Mouse (Mus musculus) heart, adult 2 months (tissue): Measurements from ENCODE around the gene B4gat1. TPM values are rescaled to one million over a fixed set of nuclear protein-coding genes. Genes with fewer than 3 reads are reported as not detected.
"Not testable (repeated sequence)": the region's sequence is repeated elsewhere in the genome, so short reads cannot be mapped to it uniquely, and the experiment has no call there.

ENCODE experiments used
- DNase-seq, 2 experiments: peaks; one replicate each; pipeline ENCODE4 v3.0.0; 2021
- H3K27ac ChIP-seq: fragments of 200-600 bp; 2 replicates; pipeline ENCODE4 v1.8.1; 2022
- H3K27me3 ChIP-seq: fragments of 200-500 bp; 2 replicates; pipeline ENCODE4 v1.6.1; 2012; ENCODE audit warnings: mild to moderate bottlenecking, low read length, inconsistent platforms, mixed read lengths; ENCODE audit not compliant: control insufficient read depth, insufficient read depth
- H3K36me3 ChIP-seq: fragments of 200-500 bp; 2 replicates; pipeline ENCODE4 v1.6.1; 2012; ENCODE audit warnings: low read length, inconsistent platforms; ENCODE audit not compliant: control insufficient read depth, insufficient read depth
- H3K4me1 ChIP-seq: fragments of 200-500 bp; 2 replicates; pipeline ENCODE4 v1.6.1; 2011; ENCODE audit warnings: low read length; ENCODE audit not compliant: control insufficient read depth, insufficient read depth
- H3K4me3 ChIP-seq: fragments of 200-600 bp; 2 replicates; pipeline ENCODE4 v1.8.1; 2022
- H3K79me2 ChIP-seq: fragments of 200-500 bp; replicated peaks from 2 replicates; pipeline ENCODE4 v1.6.1; 2012; ENCODE audit warnings: mild to moderate bottlenecking, inconsistent platforms, low read length, moderate library complexity, mixed read lengths; ENCODE audit not compliant: control insufficient read depth, insufficient read depth
- H3K9ac ChIP-seq: fragments of 200-500 bp; 2 replicates; pipeline ENCODE4 v1.6.1; 2012; ENCODE audit warnings: low read depth, mild to moderate bottlenecking, control low read depth, inconsistent platforms, low read length, mixed read lengths
- CTCF ChIP-seq: fragments of 200-600 bp; IDR thresholded peaks from 2 replicates; pipeline ENCODE4 v1.8.1; 2022; ENCODE audit warnings: antibody characterized with exemption, mild to moderate bottlenecking, moderate library complexity
- EP300 ChIP-seq: fragments of 200-500 bp; IDR thresholded peaks from 2 replicates; pipeline ENCODE4 v1.6.1; 2011; ENCODE audit warnings: low read depth, low read length, control low read depth; ENCODE audit not compliant: insufficient read depth
- POLR2A ChIP-seq: fragments of 200-500 bp; IDR thresholded peaks from 2 replicates; pipeline ENCODE4 v1.6.1; 2011; ENCODE audit warnings: mild to moderate bottlenecking, low read depth, low read length, control low read depth; ENCODE audit not compliant: insufficient read depth
- WGBS: fragments of 180-500 bp; shearing (Covaris S2); methylation state at CpG from one replicate; pipeline ENCODE4 v1.1.7; 2018; 5-methylcytosine and 5-hydroxymethylcytosine counted together
- intact Hi-C: fragments of 180-260 bp; cut with DNase I; formaldehyde crosslinking; loops from one replicate; pipeline ENCODE4 v1.15.1; 2025
- polyA plus RNA-seq: library from polyadenylated mRNA; depleted of rRNA; stranded (reverse); fragments of >200 nt; gene quantifications from 2 replicates; pipeline ENCODE4 v1.2.3, GENCODE M21; 2012; rRNA removed
- total RNA-seq, 2 experiments: library from RNA; stranded (reverse); gene quantifications; 2 replicates each; pipeline ENCODE4 v1.2.3; 2021

The B4gat1 gene
- total and polyA plus RNA-seq, 3 experiments = 43.2 to 43.8 (median 43.2) TPM

DNA sequence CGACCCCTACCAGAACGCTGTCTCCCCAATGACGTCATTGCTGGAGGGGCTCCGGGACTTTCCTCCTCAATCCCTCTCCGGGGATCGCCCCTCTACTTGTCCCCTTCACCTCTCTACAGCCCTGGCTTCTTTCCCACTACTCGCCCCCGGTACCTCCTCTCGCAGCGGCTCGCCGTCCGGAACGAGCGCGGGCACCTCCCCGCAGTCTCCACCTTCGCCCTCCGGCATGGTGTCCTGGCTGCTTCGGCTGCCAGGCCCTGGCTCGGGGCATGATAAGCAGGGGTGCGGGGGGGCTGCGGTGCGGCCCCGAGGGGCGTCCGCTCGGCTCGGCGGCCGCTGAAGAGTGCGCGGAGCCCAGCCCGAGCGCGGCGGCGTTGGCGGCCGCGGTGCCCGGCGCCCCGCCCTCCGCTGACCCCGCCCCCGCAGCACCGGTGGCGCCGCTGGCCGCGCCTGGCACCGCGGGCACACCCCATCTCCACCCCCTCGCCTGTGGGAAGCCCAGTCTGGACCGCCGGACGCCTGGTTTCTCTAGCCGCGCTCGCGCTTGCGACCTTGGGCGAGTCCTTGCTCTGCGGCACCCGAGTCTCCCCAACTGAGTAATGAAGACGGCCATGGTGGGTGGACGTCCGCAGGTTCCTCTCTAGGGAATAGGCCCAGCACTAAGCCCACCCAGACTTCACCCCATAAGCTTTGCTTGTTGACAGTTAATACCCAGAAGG, 46.7 kb downstream of the B4gat1 start, which contains the start of gene Tmem151a:
TSS of gene Tmem151a (minus strand) at position 387 of the 719 bp plus-strand sequence.
- Histone ChIP-seq H3K4me1 (peaks cover 5% of the 10 kb centered on the region), H3K4me3 (peak within 1 kb of the TSS; percentile 43), H3K27me3 (peaks cover 11% of the 10 kb centered on the region; the same call in 1 of the 2 replicates), H3K36me3 (no peaks in the 10 kb centered on the region), H3K27ac (no peak within 1 kb of the TSS), H3K9ac (peak within 1 kb of the TSS; percentile 49), H3K79me2 (no peaks in the 10 kb centered on the region)
- TF ChIP-seq POLR2A (no peak), EP300 (no peak), CTCF (no peak)
- intact Hi-C loops = loop anchor here (5.0 kb wide), 1 partner anchor 48 kb away; the partner anchor contains the start of genes AC124502.3 and B4gat1
- under 1% methylated on average over 69 of the region's 69 CpGs for WGBS
- DNase-seq = peak; percentile 52 to 62

DNA sequence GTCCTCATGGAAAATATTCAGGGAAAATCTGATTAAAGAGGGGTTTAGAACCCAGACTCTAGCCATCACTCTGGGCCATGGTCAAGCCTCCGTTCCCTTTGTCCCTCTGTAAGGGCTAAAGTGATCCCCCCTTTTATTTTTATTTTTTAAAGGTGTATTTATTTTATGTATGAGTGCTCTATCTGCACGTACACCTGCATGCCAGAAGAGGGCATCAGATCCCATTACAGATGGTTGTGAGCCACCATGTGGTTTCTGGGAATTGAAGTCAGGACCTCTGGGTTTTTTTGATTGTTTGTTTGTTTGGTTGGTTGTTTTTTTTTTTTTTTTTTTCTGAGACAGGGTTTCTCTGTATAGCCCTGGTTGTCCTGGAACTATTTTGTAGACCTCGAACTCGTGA, 47.9 kb downstream of the B4gat1 start:
- not testable (repeated sequence) for H3K4me1 ChIP-seq, H3K79me2 ChIP-seq, H3K9ac ChIP-seq, DNase-seq, H3K27ac ChIP-seq, H3K4me3 ChIP-seq, H3K36me3 ChIP-seq
- 54% methylated on average over 4 of the region's 4 CpGs for WGBS
- peak; percentile 34 for TF ChIP-seq CTCF
- H3K27me3 ChIP-seq = peaks cover 11% of the 10 kb centered on the region; the same call in 1 of the 2 replicates
- intact Hi-C loops = loop anchor here (5.0 kb wide), 1 partner anchor 49 kb away; the partner anchor contains the start of genes AC124502.3 and B4gat1

DNA sequence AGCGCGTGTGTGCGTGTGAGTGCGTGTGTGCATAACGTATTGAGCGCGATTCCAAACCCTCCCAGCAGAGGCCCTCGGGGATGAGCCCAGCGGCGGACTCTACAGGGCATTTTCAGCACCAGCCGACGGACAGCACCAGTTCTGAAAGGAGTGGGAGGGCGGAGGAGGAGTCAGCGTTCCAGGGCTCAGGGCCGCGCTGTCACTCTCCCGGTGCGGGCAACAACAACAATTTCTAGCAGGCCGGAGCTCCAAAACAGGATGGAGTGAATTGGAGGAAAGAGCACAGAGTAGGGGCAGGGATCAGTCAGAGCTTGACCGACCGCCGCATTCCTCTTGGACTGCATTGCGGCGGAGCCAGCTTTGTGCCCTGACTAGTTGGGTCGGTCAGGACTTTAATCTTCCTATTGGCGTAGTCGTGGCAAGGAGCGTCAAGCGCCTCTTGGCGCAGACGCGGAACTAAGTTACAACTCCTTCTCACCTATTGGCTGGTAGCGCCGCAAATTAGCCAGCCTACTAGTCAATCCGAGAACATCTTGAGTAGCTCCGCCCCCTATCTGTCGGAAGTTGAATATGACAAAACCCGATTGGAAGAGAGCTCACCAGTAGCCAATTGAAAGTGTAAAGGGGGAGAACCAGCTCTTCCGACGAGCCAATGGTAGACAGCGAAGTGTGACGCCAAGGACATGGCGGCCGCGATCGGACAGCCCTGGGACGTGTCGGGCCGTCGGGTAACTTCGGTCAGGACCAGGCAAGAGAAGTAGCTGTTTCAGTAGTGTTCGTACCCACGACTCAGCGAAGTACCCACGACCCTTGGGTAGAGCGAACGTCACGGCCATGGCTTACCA, 49.5 kb downstream of the B4gat1 start, which contains the start of gene Yif1a:
TSS of gene Yif1a (plus strand) at position 655 of the 845 bp plus-strand sequence.
- peak within 1 kb of the TSS; percentile 80 for H3K27ac ChIP-seq
- H3K9ac ChIP-seq = peak within 1 kb of the TSS; percentile 64
- peaks cover 5% of the 10 kb centered on the region for H3K4me1 ChIP-seq
- peak within 1 kb of the TSS; percentile 78 for H3K4me3 ChIP-seq
- no peaks in the 10 kb centered on the region for H3K36me3 ChIP-seq
- TF ChIP-seq POLR2A (peak; percentile 93), CTCF (peak; percentile 60), EP300 (peak; percentile 37; the same call in 1 of the 2 replicates)
- intact Hi-C loops = loop anchor here (2.0 to 5.0 kb wide), 2 partner anchors 19 to 51 kb away; partner anchors contain the start of genes AC124502.3, B4gat1 and Rab1b
- H3K79me2 ChIP-seq = no peaks in the 10 kb centered on the region
- DNase-seq = peak; percentile 94 to 96
- under 1% methylated on average over 58 of the region's 58 CpGs for WGBS
- peaks cover 7% of the 10 kb centered on the region; the same call in 1 of the 2 replicates for H3K27me3 ChIP-seq

DNA sequence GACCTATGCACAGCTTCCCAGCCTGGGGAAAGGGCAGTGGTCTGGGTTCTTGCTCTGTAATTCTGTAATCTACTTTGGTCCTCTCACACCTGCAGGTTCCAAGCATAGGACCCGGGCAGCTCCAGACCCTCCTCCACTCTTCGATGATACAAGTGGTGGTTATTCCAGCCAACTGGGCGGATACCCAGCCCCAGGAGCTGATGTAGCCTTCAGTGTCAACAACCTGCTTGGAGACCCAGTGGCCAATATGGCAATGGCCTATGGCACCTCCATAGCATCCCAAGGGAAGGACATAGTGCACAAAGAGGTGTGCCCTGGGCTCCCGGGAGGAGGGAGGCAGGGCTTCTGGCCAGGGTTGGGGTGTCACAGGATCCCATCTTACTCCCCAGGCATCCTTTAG, 50.7 kb downstream of the B4gat1 start:
- intact Hi-C loops = loop anchor here (2.0 to 5.0 kb wide), 2 partner anchors 17 to 52 kb away; partner anchors contain the start of genes AC124502.3, B4gat1 and Rab1b
- DNase-seq = no peak
- H3K4me1 ChIP-seq = peaks cover 7% of the 10 kb centered on the region
- H3K9ac ChIP-seq = no peak overlapping the region
- no peak overlapping the region for H3K4me3 ChIP-seq
- H3K27ac ChIP-seq = no peak overlapping the region
- no peaks in the 10 kb centered on the region for H3K79me2 ChIP-seq
- peaks cover 6% of the 10 kb centered on the region; the same call in 1 of the 2 replicates for H3K27me3 ChIP-seq
- WGBS = 89% methylated on average over 4 of the region's 4 CpGs
- TF ChIP-seq EP300 (no peak), POLR2A (no peak), CTCF (no peak)
- H3K36me3 ChIP-seq = no peaks in the 10 kb centered on the region

Other genes with a start within 250 kb of the B4gat1 start
- gene Rbm4, start 244.9 kb upstream of the B4gat1 start, total RNA-seq = 10 to 100 TPM; 39.4 to 46.3 TPM
- gene Rbm4, start 244.9 kb upstream of the B4gat1 start, polyA plus RNA-seq = 39.2 and 63.1 TPM in 2 replicates
- gene Gm21992, start 227.2 kb upstream of the B4gat1 start, total RNA-seq = 10 to 100 TPM in 1 of 2 experiments, 1 to 10 TPM in 1; 8.0 to 16.9 TPM
- 9.3 and 18.4 TPM in 2 replicates for gene Gm21992, start 227.2 kb upstream of the B4gat1 start, polyA plus RNA-seq
- 10 to 100 TPM; 19.5 to 25.4 TPM for gene Rbm14, start 227.2 kb upstream of the B4gat1 start, total RNA-seq
- 16.2 and 17.2 TPM in 2 replicates for gene Rbm14, start 227.2 kb upstream of the B4gat1 start, polyA plus RNA-seq
- gene Ccs, start 199.5 kb upstream of the B4gat1 start, total RNA-seq = 10 to 100 TPM; 23.1 to 28.5 TPM
- gene Ccs, start 199.5 kb upstream of the B4gat1 start, polyA plus RNA-seq = 26.3 and 27.3 TPM in 2 replicates
- not detected for gene Ccdc87, start 199.5 kb upstream of the B4gat1 start, total RNA-seq
- 0.16 TPM in 1 of 2 replicates, not detected in the other for gene Ccdc87, start 199.5 kb upstream of the B4gat1 start, polyA plus RNA-seq
- gene Ctsf, start 183.7 kb upstream of the B4gat1 start, total RNA-seq = 10 to 100 TPM; 66.6 to 80.6 TPM
- gene Ctsf, start 183.7 kb upstream of the B4gat1 start, polyA plus RNA-seq = 80.8 and 80.9 TPM in 2 replicates
- under 1 TPM; 0.39 TPM for gene Actn3, start 160.9 kb upstream of the B4gat1 start, total RNA-seq
- gene Actn3, start 160.9 kb upstream of the B4gat1 start, polyA plus RNA-seq = 0.57 and 0.76 TPM in 2 replicates
- 1 to 10 TPM; 2.3 to 3.0 TPM for gene Zdhhc24, start 160.2 kb upstream of the B4gat1 start, total RNA-seq
- gene Zdhhc24, start 160.2 kb upstream of the B4gat1 start, polyA plus RNA-seq = 7.8 and 7.9 TPM in 2 replicates
- 1 to 10 TPM; 3.5 to 4.5 TPM for gene Bbs1, start 132.2 kb upstream of the B4gat1 start, total RNA-seq
- 2.3 and 3.9 TPM in 2 replicates for gene Bbs1, start 132.2 kb upstream of the B4gat1 start, polyA plus RNA-seq
- gene Dpp3, start 110.5 kb upstream of the B4gat1 start, total RNA-seq = 10 to 100 TPM; 12.7 to 16.3 TPM
- 36.1 and 41.0 TPM in 2 replicates for gene Dpp3, start 110.5 kb upstream of the B4gat1 start, polyA plus RNA-seq
- 1 to 10 TPM; 2.4 to 2.5 TPM for gene Peli3, start 95.7 kb upstream of the B4gat1 start, total RNA-seq
- gene Peli3, start 95.7 kb upstream of the B4gat1 start, polyA plus RNA-seq = 1.9 and 2.5 TPM in 2 replicates
- 10 to 100 TPM; 61.0 to 67.4 TPM for gene Mrpl11, start 76.7 kb upstream of the B4gat1 start, total RNA-seq
- gene Mrpl11, start 76.7 kb upstream of the B4gat1 start, polyA plus RNA-seq = 45.2 and 48.5 TPM in 2 replicates
- gene Npas4, start 48.5 kb upstream of the B4gat1 start, total RNA-seq = not detected
- 0.41 and 0.62 TPM in 2 replicates for gene Npas4, start 48.5 kb upstream of the B4gat1 start, polyA plus RNA-seq
- gene Slc29a2, start 15.0 kb upstream of the B4gat1 start, total RNA-seq = 10 to 100 TPM; 10.8 to 11.4 TPM
- gene Slc29a2, start 15.0 kb upstream of the B4gat1 start, polyA plus RNA-seq = 35.7 and 42.8 TPM in 2 replicates
- 1 to 10 TPM; 1.3 to 2.3 TPM for gene AC124502.3, start 65 bp downstream of the B4gat1 start, total RNA-seq
- gene AC124502.3, start 65 bp downstream of the B4gat1 start, polyA plus RNA-seq = 0.08 and 0.15 TPM in 2 replicates
- 10 to 100 TPM; 14.3 to 16.9 TPM for gene Brms1, start 2.5 kb downstream of the B4gat1 start, total RNA-seq
- gene Brms1, start 2.5 kb downstream of the B4gat1 start, polyA plus RNA-seq = 17.0 and 18.1 TPM in 2 replicates
- gene Rin1, start 11.7 kb downstream of the B4gat1 start, total RNA-seq = 1 to 10 TPM; 1.2 to 1.8 TPM
- 2.1 and 3.0 TPM in 2 replicates for gene Rin1, start 11.7 kb downstream of the B4gat1 start, polyA plus RNA-seq
- 10 to 100 TPM in 1 of 2 experiments, 1 to 10 TPM in 1; 9.3 to 12.2 TPM for gene Cd248, start 29.3 kb downstream of the B4gat1 start, total RNA-seq
- 18.1 and 20.0 TPM in 2 replicates for gene Cd248, start 29.3 kb downstream of the B4gat1 start, polyA plus RNA-seq
- 1 to 10 TPM; 2.6 to 2.8 TPM for gene Tmem151a, start 46.7 kb downstream of the B4gat1 start, total RNA-seq
- 1.9 and 3.3 TPM in 2 replicates for gene Tmem151a, start 46.7 kb downstream of the B4gat1 start, polyA plus RNA-seq
- 100 to 1,000 TPM in 1 of 2 experiments, 10 to 100 TPM in 1; 90.8 to 108 TPM for gene Yif1a, start 49.7 kb downstream of the B4gat1 start, total RNA-seq
- 242 and 247 TPM in 2 replicates for gene Yif1a, start 49.7 kb downstream of the B4gat1 start, polyA plus RNA-seq
- not detected for gene Cnih2, start 59.7 kb downstream of the B4gat1 start, total RNA-seq
- gene Cnih2, start 59.7 kb downstream of the B4gat1 start, polyA plus RNA-seq = 0.53 and 0.70 TPM in 2 replicates
- gene Rab1b, start 68.2 kb downstream of the B4gat1 start, total RNA-seq = 100 to 1,000 TPM; 173 to 195 TPM
- gene Rab1b, start 68.2 kb downstream of the B4gat1 start, polyA plus RNA-seq = 221 and 231 TPM in 2 replicates
- 10 to 100 TPM; 49.0 to 50.6 TPM for gene Klc2, start 79.7 kb downstream of the B4gat1 start, total RNA-seq
- gene Klc2, start 79.7 kb downstream of the B4gat1 start, polyA plus RNA-seq = 56.7 and 57.4 TPM in 2 replicates
- gene Pacs1, start 234.3 kb downstream of the B4gat1 start, total RNA-seq = 10 to 100 TPM; 20.8 to 21.6 TPM
- 25.7 and 28.5 TPM in 2 replicates for gene Pacs1, start 234.3 kb downstream of the B4gat1 start, polyA plus RNA-seq